In genomic region chr10:68008198-68008955, GRCm38 (mm10) we compare ENCODE assay signal across 12 mouse cellular contexts. TPM values are rescaled to one million over a fixed set of nuclear protein-coding genes. Genes with fewer than 3 reads are reported as not detected.
DNase-seq lines count a peak whose midpoint lies in the region; ATAC-seq and TF ChIP-seq lines count a peak whose summit lies in the region.
"Had no signal": no experiment of that assay in that cellular context is flagged by ENCODE, and none has a peak within 500 bp of the region (broad histone marks: within the 10 kb centered on the region; RNA-seq: fewer than 3 reads in every experiment).

No protein-coding gene starts in this region.

- TF ChIP-seq CTCF in layer of hippocampus, adult 2 months (conservative IDR thresholded peaks at IDR 0.05), result peak; percentile 38
- no peak; a peak in 1 of 6 replicates for TF ChIP-seq CTCF in MEL (IDR thresholded peaks at IDR 0.05 in 2 of 3, conservative IDR thresholded peaks at IDR 0.05 in 1 of 3; ENCODE audit: control insufficient read depth in 1 of 3, insufficient read depth in 1 of 3, low read depth in 2 of 3, low read length in 3 of 3, poor library complexity in 1 of 3, severe bottlenecking in 1 of 3)

- H3K79me2 ChIP-seq in MEL (ENCODE audit: control insufficient read depth, insufficient read depth, low read length, poor library complexity), result no peaks in the 10 kb centered on the region

- no peak for ATAC-seq in forebrain, embryonic 12.5 days (ENCODE audit: low FRiP score)

- H3K27me3 ChIP-seq in MEL (ENCODE audit: control insufficient read depth in 1 of 2, insufficient read depth in 2 of 2, low read length in 2 of 2), result no peaks in the 10 kb centered on the region
- H3K27me3 ChIP-seq in forebrain, embryonic 12.5 days, result no peaks in the 10 kb centered on the region
- H3K27me3 ChIP-seq: limb, embryonic 13.5 days had no signal

- no peak for TF ChIP-seq POLR2A in MEL (IDR thresholded peaks at IDR 0.05; ENCODE audit: control insufficient read depth in 1 of 2, insufficient read depth in 1 of 2, low read depth in 1 of 2, low read length in 2 of 2, poor library complexity in 1 of 2)

- no peak overlapping the region for H3K27ac ChIP-seq in layer of hippocampus, adult 2 months
- peak overlapping the region; percentile 54 for H3K27ac ChIP-seq in MEL (ENCODE audit: control insufficient read depth, low read depth, low read length)
- no peak overlapping the region for H3K27ac ChIP-seq in forebrain, embryonic 12.5 days
- H3K27ac ChIP-seq: limb, embryonic 13.5 days; midbrain, embryonic 10.5 days had no signal

- H3K4me1 ChIP-seq in MEL (ENCODE audit: control insufficient read depth in 1 of 2, insufficient read depth in 2 of 2, low read length in 2 of 2), result no peaks in the 10 kb centered on the region
- no peaks in the 10 kb centered on the region for H3K4me1 ChIP-seq in forebrain, embryonic 12.5 days
- H3K4me1 ChIP-seq: midbrain, embryonic 10.5 days had no signal

- TF ChIP-seq RAD21 in MEL (IDR thresholded peaks at IDR 0.05; ENCODE audit: low read depth, low read length), result no peak

- TF ChIP-seq EP300 in MEL (IDR thresholded peaks at IDR 0.05; ENCODE audit: low read depth in 1 of 2, low read length in 2 of 2), result 0 out of 4 replicates have a peak, but pooled peaks of 1 of the 2 experiments have one; percentile 13

- no peak for DNase-seq in layer of hippocampus, adult 2 months (ENCODE audit: low spot score in 2 of 2)
- no peak for DNase-seq in layer of hippocampus, postnatal 10 days (ENCODE audit: low spot score in 2 of 2)
- DNase-seq in MEL (ENCODE audit: low read depth, low spot score) (peak; percentile 38), liver (no peak)
- DNase-seq in brain, adult 2 months (ENCODE audit: low read depth, low spot score), result peak; percentile 62
- DNase-seq in heart, postnatal 4 days, result peak; percentile 47
- DNase-seq: cerebellum, adult 9-10 months; kidney, postnatal 14 days had no signal

- peak overlapping the region; percentile 55 for H3K9ac ChIP-seq in MEL (ENCODE audit: control insufficient read depth, low read depth, low read length, poor library complexity, severe bottlenecking)
- no peak overlapping the region for H3K9ac ChIP-seq in forebrain, embryonic 12.5 days
- H3K9ac ChIP-seq: limb, embryonic 13.5 days had no signal

- H3K4me2 ChIP-seq in forebrain, embryonic 12.5 days, result no peak overlapping the region
- H3K4me2 ChIP-seq: limb, embryonic 13.5 days had no signal

- 91% methylated on average over 13 of the region's 13 CpGs for WGBS in forebrain, embryonic 12.5 days

- no peaks in the 10 kb centered on the region; a peak in 1 of 4 replicates for H3K36me3 ChIP-seq in MEL (ENCODE audit: control insufficient read depth in 1 of 2, insufficient read depth in 2 of 2, low read length in 2 of 2)
- peaks cover 51% of the 10 kb centered on the region for H3K36me3 ChIP-seq in forebrain, embryonic 12.5 days (replicated peaks)

- no peak overlapping the region for H3K4me3 ChIP-seq in layer of hippocampus, adult 2 months
- H3K4me3 ChIP-seq in MEL (ENCODE audit: control insufficient read depth in 1 of 2, insufficient read depth in 1 of 2, low read depth in 2 of 2, low read length in 2 of 2), result peak overlapping the region; percentile 62 to 70
- H3K4me3 ChIP-seq in forebrain, embryonic 12.5 days (replicated peaks), result no peak overlapping the region
- H3K4me3 ChIP-seq: limb, embryonic 13.5 days; midbrain, embryonic 10.5 days had no signal

- no peaks in the 10 kb centered on the region for H3K9me3 ChIP-seq in MEL (replicated peaks; ENCODE audit: insufficient read depth, low read length)
- no peaks in the 10 kb centered on the region for H3K9me3 ChIP-seq in forebrain, embryonic 12.5 days
- H3K9me3 ChIP-seq: limb, embryonic 13.5 days had no signal

TF ChIP-seq in MEL, 35 proteins besides CTCF, POLR2A, EP300 and RAD21:
- no peak for TF ChIP-seq SMC3 (IDR thresholded peaks at IDR 0.05; ENCODE audit: low read depth, low read length)
- no peak for TF ChIP-seq ELF1 (IDR thresholded peaks at IDR 0.05; ENCODE audit: low read depth, low read length)
- peak; percentile 20; the same call in 1 of the 2 replicates for TF ChIP-seq GATA1 (IDR thresholded peaks at IDR 0.05; ENCODE audit: low read depth, low read length)

RNA-seq across cellular contexts. Expression of gene Rtkn2, which starts 29.0 kb away (rescaled TPM):
- total RNA-seq in layer of hippocampus, adult 2 months (2021), result 1 to 10 TPM; 4.7 to 5.0 TPM
- total RNA-seq in layer of hippocampus, postnatal 10 days (2021), result 1 to 10 TPM; 4.1 to 4.4 TPM
- 1.1 and 1.3 TPM in 2 replicates for total RNA-seq in MEL (2012; rRNA removed)
- 1 to 10 TPM in 1 of 2 experiments, not detected in 1; 1.3 TPM for polyA plus RNA-seq in MEL (2012; ENCODE audit: insufficient read depth in 1 of 2, insufficient read length in 2 of 2, low read depth in 1 of 2, low replicate concordance in 2 of 2, missing spikeins in 1 of 2)
- 1 to 10 TPM; 4.0 to 4.5 TPM for total RNA-seq in heart, postnatal 4 days (2021)
- polyA plus RNA-seq in forebrain, embryonic 12.5 days (2016; fragmentation: Nextera tagmentation; extraction: Ambion mirVana), result 29.1 and 29.4 TPM in 2 replicates
- total RNA-seq: neutrophil, adult 5-6 weeks had no signal

Comparison
In these comparisons a context has a peak if more than half of its experiments do, and no peak if none do; other contexts are left out.
1. DNase-seq: peak in MEL (single experiment), brain, adult 2 months (single experiment) and heart, postnatal 4 days (single experiment); none in layer of hippocampus, adult 2 months (0 of 2), layer of hippocampus, postnatal 10 days (0 of 2) and liver (single experiment).
2. H3K4me3 ChIP-seq: peak in MEL (2 of 2); none in layer of hippocampus, adult 2 months (single experiment) and forebrain, embryonic 12.5 days (single experiment).